Mouse (Mus musculus) liver, embryonic 16.5 days (tissue): ENCODE results near the gene Gm21188. TPM values are rescaled to one million over a fixed set of nuclear protein-coding genes. Genes with fewer than 3 reads are reported as not detected.
"Not testable (repeated sequence)": the region's sequence is repeated elsewhere in the genome, so short reads cannot be mapped to it uniquely, and the experiment has no call there.

ENCODE experiments used
- ATAC-seq: fragments of 200-750 bp; cut with Nextera tagmentation; 2 replicates; pipeline ENCODE4 v1.8.0; 2017; ENCODE audit warnings: low read depth, mild to moderate bottlenecking, moderate number of reproducible peaks, moderate library complexity
- H3K27ac ChIP-seq: fragments of 300-500 bp; sonication (generic); 2 replicates; pipeline ENCODE4 v1.5.1; 2014; ENCODE audit warnings: mild to moderate bottlenecking, low read length
- H3K27me3 ChIP-seq: fragments of 300-500 bp; sonication (generic); 2 replicates; pipeline ENCODE4 v1.6.1; 2014; ENCODE audit warnings: low read depth, low read length, mixed read lengths; ENCODE audit not compliant: control insufficient read depth, insufficient read depth
- H3K36me3 ChIP-seq: fragments of 300-500 bp; sonication (generic); 2 replicates; pipeline ENCODE4 v1.6.1; 2014; ENCODE audit warnings: mild to moderate bottlenecking; ENCODE audit not compliant: control insufficient read depth, insufficient read depth
- H3K4me1 ChIP-seq: fragments of 300-500 bp; sonication (generic); 2 replicates; pipeline ENCODE4 v1.6.1; 2014; ENCODE audit warnings: low read depth, low read length, mixed read lengths; ENCODE audit not compliant: control insufficient read depth
- H3K4me2 ChIP-seq: fragments of 300-500 bp; sonication (generic); 2 replicates; pipeline ENCODE4 v1.6.1; 2014; ENCODE audit warnings: low read depth, low read length, mixed read lengths
- H3K4me3 ChIP-seq: fragments of 300-500 bp; sonication (generic); 2 replicates; pipeline ENCODE4 v1.5.1; 2014; ENCODE audit warnings: low read depth, mild to moderate bottlenecking, low read length
- H3K9ac ChIP-seq: fragments of 300-500 bp; sonication (generic); 2 replicates; pipeline ENCODE4 v1.6.1; 2014; ENCODE audit warnings: low read depth, low read length
- H3K9me3 ChIP-seq: fragments of 300-500 bp; sonication (generic); replicated peaks from 2 replicates; pipeline ENCODE4 v1.6.1; 2016; ENCODE audit warnings: low read length; ENCODE audit not compliant: control insufficient read depth
- WGBS: fragments of 180-500 bp; shearing (Covaris S2); extraction: QIAGEN DNeasy Blood & Tissue Kit; methylation state at CpG from one replicate; pipeline ENCODE4 v1.1.7; 2014; ENCODE audit not compliant: insufficient replicate concordance; 5-methylcytosine and 5-hydroxymethylcytosine counted together
- polyA plus RNA-seq: library from polyadenylated mRNA; unstranded; fragments of >200 nt; fragmentation: Nextera tagmentation; extraction: Ambion mirVana; gene quantifications from 2 replicates; pipeline ENCODE4 v1.2.1, GENCODE M21; 2015

The Gm21188 gene
- polyA plus RNA-seq, 1 experiment from 2014 or later, result 0.50 TPM

GRCm38 (mm10) chr13:120015348-120016007 lies 36.5 kb downstream of the Gm21188 start:
- H3K27me3 ChIP-seq, H3K4me1 ChIP-seq, H3K4me2 ChIP-seq, H3K9me3 ChIP-seq, H3K27ac ChIP-seq, ATAC-seq, H3K4me3 ChIP-seq, H3K9ac ChIP-seq, H3K36me3 ChIP-seq: not testable (repeated sequence)
- 5% methylated on average over 7 of the region's 32 CpGs for WGBS

GRCm38 (mm10) chr13:120013962-120014361 lies 38.0 kb downstream of the Gm21188 start:
- not testable (repeated sequence) for H3K27me3 ChIP-seq, H3K4me2 ChIP-seq, H3K9ac ChIP-seq, H3K4me1 ChIP-seq, H3K36me3 ChIP-seq, H3K4me3 ChIP-seq, H3K27ac ChIP-seq, H3K9me3 ChIP-seq
- peak; percentile 35; the same call in 1 of the 2 replicates for ATAC-seq
- WGBS, result no CpG with 5 or more reads among the region's 2 CpGs

GRCm38 (mm10) chr13:120013544-120013943 lies 38.5 kb downstream of the Gm21188 start:
- ATAC-seq, H3K9me3 ChIP-seq, H3K27me3 ChIP-seq, H3K27ac ChIP-seq, H3K4me1 ChIP-seq, H3K4me2 ChIP-seq, H3K9ac ChIP-seq, H3K36me3 ChIP-seq, H3K4me3 ChIP-seq: not testable (repeated sequence)
- no CpG with 5 or more reads among the region's 5 CpGs for WGBS

GRCm38 (mm10) chr13:120010068-120010467 lies 41.9 kb downstream of the Gm21188 start:
- not testable (repeated sequence) for H3K36me3 ChIP-seq, H3K4me3 ChIP-seq, H3K27ac ChIP-seq, H3K4me2 ChIP-seq, H3K9ac ChIP-seq, H3K9me3 ChIP-seq, H3K27me3 ChIP-seq, ATAC-seq, H3K4me1 ChIP-seq

- no CpG with 5 or more reads among the region's 4 CpGs for WGBS
- not testable (repeated sequence) for H3K9me3 ChIP-seq
Observed at GRCm38 (mm10) chr13:119999215-119999614, 52.8 kb downstream of the Gm21188 start.

GRCm38 (mm10) chr13:119998442-119999086 lies 53.4 kb downstream of the Gm21188 start:
- ATAC-seq, H3K36me3 ChIP-seq, H3K4me2 ChIP-seq, H3K9me3 ChIP-seq, H3K4me1 ChIP-seq, H3K9ac ChIP-seq, H3K27ac ChIP-seq, H3K27me3 ChIP-seq, H3K4me3 ChIP-seq: not testable (repeated sequence)
- WGBS, result no CpG with 5 or more reads among the region's 22 CpGs

More at GRCm38 (mm10) chr13:119999215-119999614, 52.8 kb downstream of the Gm21188 start:
- H3K36me3 ChIP-seq, H3K4me1 ChIP-seq, H3K9ac ChIP-seq, ATAC-seq, H3K27ac ChIP-seq, H3K4me3 ChIP-seq, H3K27me3 ChIP-seq, H3K4me2 ChIP-seq: not testable (repeated sequence)

GRCm38 (mm10) chr13:119991917-119992496 lies 60.0 kb downstream of the Gm21188 start:
- H3K9me3 ChIP-seq, H3K4me3 ChIP-seq, ATAC-seq, H3K9ac ChIP-seq, H3K4me1 ChIP-seq, H3K27me3 ChIP-seq, H3K4me2 ChIP-seq, H3K36me3 ChIP-seq, H3K27ac ChIP-seq: not testable (repeated sequence)
- WGBS, result no CpG with 5 or more reads among the region's 10 CpGs

GRCm38 (mm10) chr13:119991264-119991663 lies 60.7 kb downstream of the Gm21188 start:
- not testable (repeated sequence) for H3K9ac ChIP-seq, H3K27me3 ChIP-seq, H3K4me3 ChIP-seq, H3K27ac ChIP-seq, H3K9me3 ChIP-seq, H3K4me2 ChIP-seq, H3K4me1 ChIP-seq, H3K36me3 ChIP-seq, ATAC-seq
- WGBS, result no CpG with 5 or more reads among the region's 13 CpGs
